Mouse (Mus musculus) right cerebral cortex, adult 2 months (tissue): ENCODE results near the gene Tnfrsf21.
A peak's percentile ranks its signal among the peaks of the same experiment; 100 is the strongest.

Experiments used
- DNase-seq, 2 experiments: peaks; one replicate each; pipeline ENCODE4 v3.0.0; 2021 to 2022; ENCODE audit warnings: low spot score in 2 of 2

The Tnfrsf21 gene

DNA sequence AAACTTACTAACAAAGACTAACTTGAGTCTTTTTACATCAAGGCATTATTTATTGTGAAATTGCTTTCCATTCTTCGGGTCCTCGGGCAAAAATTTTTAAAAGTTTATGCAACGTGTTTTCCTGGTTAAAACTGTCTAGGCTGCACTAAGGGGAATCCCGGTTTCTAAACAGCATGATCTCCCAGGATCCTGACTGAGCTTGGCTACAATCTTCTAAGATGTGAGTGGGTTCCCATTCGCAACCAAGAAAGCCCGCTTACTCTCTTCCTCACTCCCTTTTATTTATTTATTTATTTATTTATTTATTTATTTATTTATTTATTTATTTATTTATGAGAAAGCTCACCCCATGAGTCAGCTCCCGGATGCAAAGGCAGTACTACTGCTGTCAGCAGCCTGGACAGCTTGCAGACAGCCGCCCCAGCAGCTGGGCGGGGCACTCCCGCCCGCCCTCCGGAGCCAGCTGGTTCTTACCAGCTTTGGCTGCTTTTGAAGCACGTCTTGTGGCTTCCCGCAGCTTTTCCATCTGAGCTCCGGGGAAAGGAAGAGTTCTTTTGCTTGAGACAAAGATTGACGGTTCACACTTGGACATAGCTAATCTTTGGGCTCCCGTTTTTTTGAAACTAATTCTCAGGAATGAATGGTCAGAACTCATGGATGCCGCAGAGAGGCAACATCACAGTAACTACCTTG, 60.6 kb downstream of the Tnfrsf21 start:
- peak; percentile 78 to 79 for DNase-seq

- no peak for DNase-seq
These were observed 61.2 kb downstream of the Tnfrsf21 start for GRCm38 (mm10) chr17:43077540-43077939.

DNA sequence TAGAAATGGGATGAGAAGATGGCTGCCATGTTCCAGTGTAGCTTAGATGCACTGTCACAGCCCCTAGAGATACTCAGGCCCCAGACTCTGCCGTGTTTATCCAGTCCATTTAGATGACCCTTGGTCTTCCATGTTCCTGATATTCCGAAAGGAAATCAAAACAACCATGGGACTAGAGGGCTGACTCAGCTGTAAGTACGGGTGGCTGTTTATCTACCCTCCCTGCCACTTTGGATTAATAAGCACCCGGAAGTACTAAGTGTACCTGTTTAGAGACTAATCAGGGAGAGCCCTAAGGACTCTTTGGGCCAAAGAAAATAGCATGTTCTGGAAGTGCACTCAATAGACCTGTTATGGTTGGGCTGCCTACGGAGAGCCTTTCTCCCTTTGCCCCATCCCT, 64.9 kb downstream of the Tnfrsf21 start:
- no peak for DNase-seq

- no peak for DNase-seq
These were observed 73.1 kb downstream of the Tnfrsf21 start for GRCm38 (mm10) chr17:43089496-43089895.

- no peak for DNase-seq
These were observed 74.8 kb downstream of the Tnfrsf21 start for GRCm38 (mm10) chr17:43090948-43091724.

GRCm38 (mm10) chr17:43092280-43092995, 76.1 kb downstream of the Tnfrsf21 start:
- no peak for DNase-seq

GRCm38 (mm10) chr17:43094285-43094684, 77.9 kb downstream of the Tnfrsf21 start:
- DNase-seq = no peak

GRCm38 (mm10) chr17:43097101-43097688, 80.8 kb downstream of the Tnfrsf21 start:
- no peak for DNase-seq

DNA sequence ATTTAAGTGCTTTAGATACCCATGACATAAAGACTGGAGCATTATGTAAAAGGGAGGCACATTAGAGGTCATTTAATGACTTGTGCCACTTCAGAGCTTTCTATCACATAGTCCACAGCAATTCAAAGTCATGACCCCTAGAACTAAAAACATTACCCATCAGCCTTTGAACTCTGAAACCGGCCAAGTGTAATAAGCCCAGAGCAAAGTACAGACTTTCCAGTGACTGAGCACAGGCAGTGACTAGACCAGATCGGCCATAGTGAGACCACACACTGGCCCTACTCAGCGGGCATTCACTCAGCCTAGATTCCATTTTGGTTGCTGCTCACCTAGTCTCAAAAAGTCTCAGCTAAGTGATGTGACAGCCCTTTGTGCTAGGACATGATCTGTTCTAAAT, 89.8 kb downstream of the Tnfrsf21 start:
- no peak for DNase-seq

DNA sequence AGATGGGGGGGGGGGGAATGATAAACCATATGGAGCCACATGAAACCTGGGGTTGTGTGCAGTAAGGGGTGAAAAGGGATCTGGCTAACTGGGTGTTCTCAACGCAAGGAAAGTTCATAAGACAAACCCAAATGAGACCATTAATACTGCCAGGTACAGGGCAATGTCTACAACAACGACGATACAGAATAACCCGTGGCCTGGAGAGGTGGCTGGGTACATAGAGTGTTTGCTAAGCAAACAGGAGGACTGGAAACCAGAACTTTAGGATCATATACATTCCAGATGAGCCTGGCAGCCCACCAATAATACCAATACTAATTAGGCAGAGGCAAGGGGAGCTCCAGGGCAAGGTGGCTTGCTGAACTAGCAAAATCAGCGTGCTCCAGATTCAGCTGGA, 91.0 kb downstream of the Tnfrsf21 start:
- no peak for DNase-seq

DNA sequence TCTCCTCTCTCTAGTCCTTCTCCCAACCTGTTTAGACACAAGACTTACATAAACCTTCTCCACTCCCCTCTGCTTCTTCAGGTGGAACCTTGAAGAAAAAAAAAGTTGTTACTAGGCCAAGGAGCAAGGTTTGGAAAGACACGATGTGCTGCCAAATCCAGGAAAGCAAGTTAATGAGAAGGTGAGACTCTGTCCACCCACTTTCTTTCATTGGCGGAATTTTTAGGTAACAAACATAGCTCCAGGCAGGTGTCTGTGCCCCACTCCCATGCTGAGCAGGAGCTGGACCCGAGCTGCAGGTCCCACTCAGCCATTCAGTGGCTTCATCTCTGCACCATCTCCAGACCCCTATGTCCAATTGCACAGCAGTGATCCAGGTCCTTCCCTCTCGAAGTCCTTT, 93.1 kb downstream of the Tnfrsf21 start:
- no peak for DNase-seq

DNA sequence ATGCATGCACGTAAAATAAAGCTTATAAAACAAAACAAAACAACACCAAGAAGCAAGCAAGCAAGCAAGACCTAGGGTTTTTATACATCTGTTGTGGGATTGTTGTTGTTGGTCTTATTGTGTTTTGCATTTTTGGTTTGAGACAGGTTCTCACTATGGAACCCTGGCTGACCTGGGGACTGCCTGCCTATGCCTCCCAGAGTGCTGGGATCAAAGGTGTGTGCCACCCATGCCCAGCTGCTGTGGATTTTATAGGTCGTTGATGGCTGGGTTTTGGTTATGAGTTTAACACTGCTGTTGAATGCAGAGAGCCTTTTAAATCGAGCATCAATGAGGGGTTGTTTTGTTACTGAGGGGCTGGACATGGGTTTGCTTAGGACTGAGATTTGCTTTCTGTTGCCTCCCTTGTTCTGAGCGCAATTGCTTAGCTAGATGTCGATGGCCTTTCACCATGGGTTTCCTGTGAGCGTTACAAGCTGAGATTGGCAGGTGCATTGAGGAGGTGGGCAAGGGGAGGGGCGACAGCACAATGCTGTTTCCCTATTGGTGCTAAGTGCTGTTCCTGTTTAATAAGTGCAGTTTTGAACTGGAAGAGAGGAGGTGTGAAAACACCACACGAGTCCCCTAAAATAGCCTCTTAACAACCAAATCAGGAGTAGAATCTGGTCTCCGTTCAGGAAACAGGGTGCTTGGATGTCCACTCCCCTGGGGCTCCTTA, 94.0 kb downstream of the Tnfrsf21 start:
- no peak for DNase-seq

GRCm38 (mm10) chr17:43113391-43113984, 97.1 kb downstream of the Tnfrsf21 start:
- no peak for DNase-seq

- DNase-seq = peak; percentile 62 to 63
These were observed 97.8 kb downstream of the Tnfrsf21 start for GRCm38 (mm10) chr17:43114086-43114581.

DNA sequence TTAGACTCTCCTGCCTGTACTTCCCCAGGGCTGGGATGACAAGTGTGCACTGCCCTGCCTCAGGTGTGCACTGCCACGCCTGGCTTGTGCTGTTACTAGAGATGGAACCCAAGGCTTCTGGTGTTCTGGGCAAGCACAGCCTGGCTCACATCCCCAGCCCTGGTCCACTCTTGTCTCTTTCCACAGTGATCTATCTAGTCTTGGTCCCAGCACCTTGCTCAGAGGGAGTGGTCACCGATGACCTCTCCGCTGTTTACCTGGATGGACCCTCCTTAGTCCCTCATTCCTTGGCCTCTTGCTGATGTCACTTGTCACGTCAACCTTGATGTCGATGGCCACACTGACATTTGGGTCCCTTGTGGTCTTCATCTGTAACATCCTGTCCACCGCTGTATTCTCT, 98.6 kb downstream of the Tnfrsf21 start:
- no peak for DNase-seq

GRCm38 (mm10) chr17:43116748-43117147, 100.4 kb downstream of the Tnfrsf21 start:
- no peak for DNase-seq

GRCm38 (mm10) chr17:43119446-43119845, 103.1 kb downstream of the Tnfrsf21 start:
- DNase-seq = no peak

DNA sequence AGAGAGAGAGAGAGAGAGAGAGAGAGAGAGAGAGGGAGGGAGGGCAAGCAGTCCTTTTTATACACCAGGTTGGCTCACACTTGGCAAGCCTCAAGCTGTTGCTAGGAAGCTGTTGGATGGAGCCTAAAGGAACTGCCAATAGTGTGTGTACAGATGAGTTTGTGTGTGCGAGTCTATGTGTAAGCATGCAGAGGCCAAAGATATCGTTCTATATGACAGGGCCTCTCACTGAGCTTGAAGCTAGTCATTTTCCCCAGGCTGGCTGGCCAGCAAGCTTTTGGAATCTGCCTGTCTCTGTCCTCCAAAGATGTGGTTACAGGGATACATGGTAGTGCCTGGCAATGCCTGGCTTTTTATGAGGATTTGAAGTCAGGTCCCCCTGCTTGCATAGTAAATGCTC, 104.7 kb downstream of the Tnfrsf21 start:
- DNase-seq = peak; percentile 20 to 32

- no peak for DNase-seq
These were observed 112.0 kb downstream of the Tnfrsf21 start for GRCm38 (mm10) chr17:43128305-43128704.

DNA sequence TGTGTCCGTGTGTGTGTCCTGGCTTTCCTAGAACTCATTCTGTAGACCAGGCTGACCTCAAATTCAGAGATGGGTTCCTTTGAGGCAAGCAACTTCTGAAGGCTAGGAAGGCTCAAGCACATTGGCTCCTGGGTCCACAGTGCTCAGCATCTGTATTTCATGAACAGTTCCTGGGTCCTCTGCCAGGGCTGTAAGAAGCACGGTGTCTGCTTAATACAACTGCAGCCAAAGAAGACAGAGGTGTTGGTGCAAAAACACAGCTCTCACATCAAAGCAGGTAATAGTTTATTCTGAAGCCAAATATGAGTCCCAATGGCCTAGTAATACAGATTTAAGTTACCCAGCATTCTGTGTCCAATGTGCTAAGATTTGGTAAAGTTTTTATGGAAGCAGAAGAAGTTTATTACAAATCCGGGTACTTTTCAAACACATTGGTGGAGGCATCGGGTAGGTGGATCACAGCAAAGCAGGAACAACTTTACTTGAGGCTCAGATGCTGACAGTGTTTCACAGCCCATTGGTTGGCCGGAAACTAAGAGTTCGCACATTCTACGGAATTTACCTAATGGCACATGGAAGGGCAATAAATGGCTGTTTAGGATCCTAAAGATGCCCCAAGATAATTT, 112.7 kb downstream of the Tnfrsf21 start:
- no peak for DNase-seq
